Mouse (Mus musculus): Measurements from ENCODE around the gene Hmgn2. TPM values are rescaled to one million over a fixed set of nuclear protein-coding genes. Genes with fewer than 3 reads are reported as not detected.
"Not testable (repeated sequence)": the region's sequence is repeated elsewhere in the genome, so short reads cannot be mapped to it uniquely, and the experiment has no call there.

The Hmgn2 gene
- polyA plus RNA-seq, 1 experiment, result 148 TPM

DNA sequence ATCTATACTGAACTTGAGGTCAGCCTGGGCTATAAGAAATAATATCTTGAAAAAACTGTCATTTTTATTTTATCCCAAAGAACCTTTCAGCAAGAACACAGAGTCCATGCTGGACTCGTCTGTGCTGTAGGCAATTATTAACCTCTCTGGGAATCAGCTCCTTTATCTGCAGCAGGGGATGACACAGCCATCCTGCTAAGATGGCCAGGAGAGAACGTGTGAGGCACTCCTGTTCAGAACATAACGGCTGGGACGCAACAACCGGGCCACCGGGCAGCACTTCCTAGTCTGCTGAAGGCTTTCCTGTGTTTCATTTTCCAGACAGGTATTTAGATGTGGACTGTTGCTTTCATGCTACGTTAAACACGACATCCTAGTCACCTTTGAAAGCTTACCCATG, 26.2 kb upstream of the Hmgn2 start:
- 90% methylated on average over 8 of the region's 8 CpGs for WGBS
- no peak overlapping the region for H3K4me3 ChIP-seq (replicated peaks; ENCODE audit: insufficient read depth, low read depth, low read length)
- no peaks in the 10 kb centered on the region for H3K4me1 ChIP-seq (ENCODE audit: control insufficient read depth, insufficient read depth, low read length)
- H3K27ac ChIP-seq (ENCODE audit: insufficient read depth, low read length), result no peak overlapping the region
- no peak for DNase-seq
- H3K27me3 ChIP-seq (ENCODE audit: control insufficient read depth, insufficient read depth, low read length), result no peaks in the 10 kb centered on the region
- TF ChIP-seq POLR2A (IDR thresholded peaks at IDR 0.05; ENCODE audit: borderline replicate concordance, insufficient read depth, low read length) (no peak), CTCF (IDR thresholded peaks at IDR 0.05; ENCODE audit: borderline replicate concordance, insufficient read depth, low read depth, low read length) (no peak)

DNA sequence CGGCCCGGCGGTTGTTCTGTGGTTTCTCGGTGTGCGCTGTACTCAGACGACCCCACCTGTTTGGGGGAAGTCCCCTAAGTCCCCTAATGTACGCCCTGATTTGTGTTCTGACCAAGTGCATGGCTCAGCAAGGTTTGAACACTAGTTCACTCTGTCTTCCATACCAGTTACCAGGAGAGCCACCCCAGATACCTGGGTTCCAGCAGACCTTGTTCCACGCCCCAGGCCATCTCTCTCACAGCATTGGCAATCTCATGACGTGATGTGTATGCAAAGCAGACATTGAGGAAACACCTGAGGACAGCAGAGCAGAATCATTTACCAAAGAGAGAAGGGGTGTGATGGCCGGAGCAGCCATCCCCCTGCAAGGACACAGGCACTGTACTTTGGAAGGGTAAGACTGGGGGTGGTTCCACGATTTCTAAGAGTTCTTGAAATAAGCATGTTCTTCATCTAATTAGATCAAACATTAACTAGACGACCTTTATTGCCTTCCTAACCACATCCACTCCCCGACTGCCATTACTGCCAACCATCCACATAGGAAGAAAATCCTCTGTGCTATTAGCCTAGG, 22.7 kb upstream of the Hmgn2 start:
- no peak for TF ChIP-seq POLR2A (IDR thresholded peaks at IDR 0.05; ENCODE audit: borderline replicate concordance, insufficient read depth, low read length)
- TF ChIP-seq CTCF (IDR thresholded peaks at IDR 0.05; ENCODE audit: borderline replicate concordance, insufficient read depth, low read depth, low read length), result no peak
- no peak for DNase-seq
- 90% methylated on average over 13 of the region's 13 CpGs for WGBS

DNA sequence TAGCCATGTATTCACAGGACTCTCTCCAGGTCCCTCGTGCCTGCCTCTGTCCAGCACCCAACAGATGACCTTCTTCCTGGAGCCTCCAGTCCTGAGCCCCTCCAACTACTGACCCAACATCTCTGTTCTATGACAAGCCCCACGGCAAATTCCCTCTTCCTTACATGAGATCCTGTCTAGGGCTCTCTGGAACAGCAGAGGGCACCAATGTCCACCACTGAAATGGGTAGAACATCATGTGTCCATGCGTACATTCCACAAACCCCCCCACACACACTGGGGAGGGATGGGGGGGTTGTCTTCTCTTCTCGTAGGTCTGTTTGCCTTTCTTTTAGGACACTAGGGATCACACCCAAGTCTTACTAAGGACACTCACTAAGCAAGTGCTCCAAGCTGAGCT, 21.6 kb upstream of the Hmgn2 start:
- WGBS, result 59% methylated on average over 4 of the region's 4 CpGs
- Histone ChIP-seq H3K4me1 (ENCODE audit: control insufficient read depth, insufficient read depth, low read length) (no peaks in the 10 kb centered on the region), H3K27ac (ENCODE audit: insufficient read depth, low read length) (no peak overlapping the region), H3K4me3 (replicated peaks; ENCODE audit: insufficient read depth, low read depth, low read length) (no peak overlapping the region), H3K27me3 (ENCODE audit: control insufficient read depth, insufficient read depth, low read length) (no peaks in the 10 kb centered on the region)
- TF ChIP-seq CTCF (IDR thresholded peaks at IDR 0.05; ENCODE audit: borderline replicate concordance, insufficient read depth, low read depth, low read length) (peak; percentile 12; the same call in 1 of the 2 replicates), POLR2A (IDR thresholded peaks at IDR 0.05; ENCODE audit: borderline replicate concordance, insufficient read depth, low read length) (no peak)
- DNase-seq, result no peak

More for the DNA sequence above, 22.7 kb upstream of the Hmgn2 start:
- Histone ChIP-seq H3K4me3 (replicated peaks; ENCODE audit: insufficient read depth, low read depth, low read length) (no peak overlapping the region), H3K27me3 (ENCODE audit: control insufficient read depth, insufficient read depth, low read length) (no peaks in the 10 kb centered on the region), H3K4me1 (ENCODE audit: control insufficient read depth, insufficient read depth, low read length) (no peaks in the 10 kb centered on the region), H3K27ac (ENCODE audit: insufficient read depth, low read length) (no peak overlapping the region)

DNA sequence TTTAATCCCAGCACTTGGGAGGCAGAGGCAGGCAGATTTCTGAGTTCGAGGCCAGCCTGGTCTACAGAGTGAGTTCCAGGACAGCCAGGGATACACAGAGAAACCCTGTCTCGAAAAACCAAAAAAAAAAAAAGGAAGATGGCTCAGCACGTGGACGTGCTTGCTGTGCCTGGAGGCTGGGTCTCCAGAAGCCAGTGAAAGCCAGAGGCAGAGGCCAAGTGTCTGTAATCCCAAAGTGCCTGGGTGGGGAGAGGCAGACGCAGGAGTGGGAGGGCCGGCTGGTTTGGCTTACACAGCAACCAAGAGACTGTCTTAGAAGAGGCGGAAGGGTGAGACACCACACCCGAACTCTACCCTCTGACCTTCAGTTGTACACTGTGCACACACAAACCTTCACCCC, 19.8 kb upstream of the Hmgn2 start:
- H3K4me3 ChIP-seq (replicated peaks; ENCODE audit: insufficient read depth, low read depth, low read length); H3K4me1 ChIP-seq (ENCODE audit: control insufficient read depth, insufficient read depth, low read length); H3K27me3 ChIP-seq (ENCODE audit: control insufficient read depth, insufficient read depth, low read length); H3K27ac ChIP-seq (ENCODE audit: insufficient read depth, low read length); DNase-seq: not testable (repeated sequence)
- 92% methylated on average over 8 of the region's 8 CpGs for WGBS

DNA sequence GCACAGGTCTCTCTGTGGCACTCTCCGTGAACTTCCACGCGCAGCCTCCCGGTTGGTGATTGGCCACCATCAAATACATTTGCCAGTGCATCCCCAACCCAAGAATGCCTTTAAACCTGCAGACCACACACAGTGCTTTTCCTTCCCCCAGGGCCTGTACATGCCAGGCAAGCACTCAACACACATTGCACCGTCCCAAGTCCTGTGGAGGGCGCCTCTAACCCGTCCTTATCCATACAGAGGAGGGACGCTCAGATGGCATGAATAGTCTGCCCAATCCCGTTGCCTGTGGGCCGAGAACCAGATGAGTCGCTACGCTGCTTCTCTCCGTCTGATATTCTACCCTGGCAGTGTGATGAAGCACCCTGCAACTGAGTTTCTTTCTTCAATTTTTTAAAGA, 14.5 kb upstream of the Hmgn2 start:
- H3K4me3 ChIP-seq (replicated peaks; ENCODE audit: insufficient read depth, low read depth, low read length), result no peak overlapping the region
- H3K4me1 ChIP-seq (ENCODE audit: control insufficient read depth, insufficient read depth, low read length), result no peaks in the 10 kb centered on the region
- no peak for TF ChIP-seq CTCF (IDR thresholded peaks at IDR 0.05; ENCODE audit: borderline replicate concordance, insufficient read depth, low read depth, low read length)
- TF ChIP-seq POLR2A (IDR thresholded peaks at IDR 0.05; ENCODE audit: borderline replicate concordance, insufficient read depth, low read length), result no peak
- no peak for DNase-seq
- no peaks in the 10 kb centered on the region for H3K27me3 ChIP-seq (ENCODE audit: control insufficient read depth, insufficient read depth, low read length)
- H3K27ac ChIP-seq (ENCODE audit: insufficient read depth, low read length), result no peak overlapping the region
- WGBS, result 83% methylated on average over 13 of the region's 13 CpGs

DNA sequence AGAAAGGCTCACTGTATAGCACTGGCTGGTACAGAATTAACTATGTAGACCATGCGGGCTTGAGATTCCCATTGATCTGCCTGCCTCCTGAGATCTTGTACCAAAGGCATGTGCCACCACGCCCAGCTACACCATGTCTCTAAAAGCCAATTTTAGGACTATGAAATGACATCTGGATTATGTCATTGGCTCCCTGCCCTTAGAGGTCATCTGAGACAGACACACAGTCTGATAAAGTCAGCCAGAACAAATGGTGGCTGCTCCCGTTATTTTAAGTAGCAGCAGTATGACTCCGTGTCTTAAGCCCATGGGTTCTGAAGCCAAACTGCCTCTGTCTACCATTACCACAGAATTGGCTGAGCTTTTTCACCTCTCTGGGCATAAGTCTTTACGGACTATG, 12.0 kb upstream of the Hmgn2 start:
- DNase-seq, result no peak

DNA sequence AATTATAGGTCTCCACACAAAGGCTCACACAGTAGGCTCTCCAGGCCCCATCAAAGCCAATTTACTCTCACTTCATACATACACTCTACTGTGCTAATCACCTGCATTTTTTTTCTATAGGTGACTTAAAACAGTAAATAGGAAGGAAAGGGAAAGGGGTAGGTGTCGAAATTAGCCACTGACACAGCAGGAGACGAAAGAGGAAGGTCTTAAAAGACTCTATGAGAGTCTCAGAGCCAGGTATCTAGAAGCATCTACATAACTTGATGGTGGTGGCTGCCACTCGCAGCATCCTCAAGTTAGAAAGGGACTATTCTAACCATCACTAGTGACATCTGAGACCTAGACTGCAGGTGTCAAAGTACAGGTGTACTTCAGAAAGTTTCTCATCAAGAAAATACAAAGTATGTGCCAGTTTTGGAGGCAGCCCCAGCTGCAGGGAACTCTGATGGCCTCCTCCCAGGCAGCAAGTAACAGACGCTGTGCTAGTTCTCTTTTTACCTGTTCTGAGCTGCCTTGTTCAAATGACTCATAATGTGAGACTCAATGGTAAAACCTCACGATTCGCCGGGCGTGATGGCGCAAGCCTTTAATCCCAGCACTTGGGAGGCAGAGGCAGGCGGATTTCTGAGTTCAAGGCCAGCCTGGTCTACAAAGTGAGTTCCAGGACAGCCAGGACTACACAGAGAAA, 9.7 kb upstream of the Hmgn2 start:
- no peak overlapping the region for H3K27ac ChIP-seq (ENCODE audit: insufficient read depth, low read length)
- WGBS, result 94% methylated on average over 10 of the region's 10 CpGs
- no peak overlapping the region for H3K4me3 ChIP-seq (replicated peaks; ENCODE audit: insufficient read depth, low read depth, low read length)
- no peaks in the 10 kb centered on the region for H3K27me3 ChIP-seq (ENCODE audit: control insufficient read depth, insufficient read depth, low read length)
- H3K4me1 ChIP-seq (ENCODE audit: control insufficient read depth, insufficient read depth, low read length), result no peaks in the 10 kb centered on the region
- TF ChIP-seq POLR2A (IDR thresholded peaks at IDR 0.05; ENCODE audit: borderline replicate concordance, insufficient read depth, low read length) (no peak), CTCF (IDR thresholded peaks at IDR 0.05; ENCODE audit: borderline replicate concordance, insufficient read depth, low read depth, low read length) (no peak)
- no peak for DNase-seq

More for the DNA sequence above, 12.0 kb upstream of the Hmgn2 start:
- H3K27me3 ChIP-seq (ENCODE audit: control insufficient read depth, insufficient read depth, low read length), result no peaks in the 10 kb centered on the region
- no peak overlapping the region for H3K4me3 ChIP-seq (replicated peaks; ENCODE audit: insufficient read depth, low read depth, low read length)
- H3K4me1 ChIP-seq (ENCODE audit: control insufficient read depth, insufficient read depth, low read length), result no peaks in the 10 kb centered on the region
- WGBS, result 82% methylated on average over 5 of the region's 5 CpGs
- no peak overlapping the region for H3K27ac ChIP-seq (ENCODE audit: insufficient read depth, low read length)
- no peak for TF ChIP-seq POLR2A (IDR thresholded peaks at IDR 0.05; ENCODE audit: borderline replicate concordance, insufficient read depth, low read length)
- TF ChIP-seq CTCF (IDR thresholded peaks at IDR 0.05; ENCODE audit: borderline replicate concordance, insufficient read depth, low read depth, low read length), result no peak

DNA sequence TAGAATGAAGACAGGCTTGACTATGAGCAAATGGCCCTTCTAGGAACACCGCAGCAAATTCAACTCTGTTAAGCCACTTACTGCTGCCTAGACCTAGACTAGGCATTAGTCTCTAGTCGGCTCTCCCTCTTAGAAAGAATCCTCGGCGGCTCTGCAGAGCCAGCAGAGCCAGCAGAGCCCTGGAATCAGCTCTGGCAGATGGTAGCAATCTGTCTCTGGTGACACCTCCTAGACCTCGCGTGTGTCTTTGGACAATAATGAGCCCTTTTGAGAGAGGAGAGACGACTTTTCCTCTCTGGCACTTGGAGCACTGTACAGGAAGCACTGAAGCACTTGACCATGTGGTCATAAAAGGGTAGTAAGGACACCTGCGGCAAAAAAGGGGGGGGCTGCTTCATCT, 3.3 kb upstream of the Hmgn2 start:
- no peaks in the 10 kb centered on the region for H3K27me3 ChIP-seq (ENCODE audit: control insufficient read depth, insufficient read depth, low read length)
- WGBS, result 12% methylated on average over 8 of the region's 8 CpGs
- H3K4me1 ChIP-seq (ENCODE audit: control insufficient read depth, insufficient read depth, low read length), result no peaks in the 10 kb centered on the region
- DNase-seq, result peak; percentile 25 to 39
- TF ChIP-seq POLR2A (IDR thresholded peaks at IDR 0.05; ENCODE audit: borderline replicate concordance, insufficient read depth, low read length) (no peak), CTCF (IDR thresholded peaks at IDR 0.05; ENCODE audit: borderline replicate concordance, insufficient read depth, low read depth, low read length) (no peak)
- 0 out of 2 replicates have a peak overlapping the region, but pooled peaks have one; percentile 4 for H3K27ac ChIP-seq (ENCODE audit: insufficient read depth, low read length)
- no peak overlapping the region for H3K4me3 ChIP-seq (replicated peaks; ENCODE audit: insufficient read depth, low read depth, low read length)
